Mouse (Mus musculus) mature B cell (primary cell): ENCODE results near the gene Fhod1.

Experiments used
- in situ Hi-C: fragments of 300-500 bp; cut with MboI; formaldehyde crosslinking; loops from 2 replicates; pipeline ENCODE4 v1.14.3; 2019

Fhod1 gene

GRCm38 (mm10) chr8:105318662-105319190 lies 29.0 kb downstream of the Fhod1 start:
- in situ Hi-C loops: no loop called here

- in situ Hi-C loops: no loop called here
These were observed 29.8 kb downstream of the Fhod1 start for GRCm38 (mm10) chr8:105317941-105318340.

GRCm38 (mm10) chr8:105315073-105315769 lies 32.5 kb downstream of the Fhod1 start:
- in situ Hi-C loops: no loop called here

- in situ Hi-C loops: no loop called here
These were observed 33.9 kb downstream of the Fhod1 start for GRCm38 (mm10) chr8:105313622-105314402.

GRCm38 (mm10) chr8:105312891-105313481 lies 34.8 kb downstream of the Fhod1 start:
- in situ Hi-C loops: no loop called here

GRCm38 (mm10) chr8:105311718-105312117 lies 36.0 kb downstream of the Fhod1 start:
- in situ Hi-C loops: no loop called here

GRCm38 (mm10) chr8:105310118-105310517 lies 37.6 kb downstream of the Fhod1 start:
- in situ Hi-C loops: no loop called here

- in situ Hi-C loops: no loop called here
These were observed 38.5 kb downstream of the Fhod1 start for GRCm38 (mm10) chr8:105309142-105309847.

- in situ Hi-C loops: no loop called here
These were observed 39.3 kb downstream of the Fhod1 start for GRCm38 (mm10) chr8:105308428-105308827.

- in situ Hi-C loops: no loop called here
These were observed 40.1 kb downstream of the Fhod1 start for GRCm38 (mm10) chr8:105307670-105308069.

- in situ Hi-C loops: no loop called here
These were observed 41.5 kb downstream of the Fhod1 start for GRCm38 (mm10) chr8:105306146-105306691.

- in situ Hi-C loops: no loop called here
These were observed 42.3 kb downstream of the Fhod1 start, which contains the start of gene Elmo3 for GRCm38 (mm10) chr8:105305211-105306145. TSS of gene Elmo3 (plus strand) at chr8:105305601.

- in situ Hi-C loops: no loop called here
These were observed 43.2 kb downstream of the Fhod1 start for GRCm38 (mm10) chr8:105304325-105305210.

- in situ Hi-C loops: no loop called here
These were observed 43.9 kb downstream of the Fhod1 start for GRCm38 (mm10) chr8:105303874-105304273.

- in situ Hi-C loops: no loop called here
These were observed 44.4 kb downstream of the Fhod1 start for GRCm38 (mm10) chr8:105303396-105303795.

- in situ Hi-C loops: no loop called here
These were observed 47.8 kb downstream of the Fhod1 start for GRCm38 (mm10) chr8:105299962-105300361.

- in situ Hi-C loops: no loop called here
These were observed 49.2 kb downstream of the Fhod1 start for GRCm38 (mm10) chr8:105298351-105299252.

- in situ Hi-C loops: no loop called here
These were observed 50.1 kb downstream of the Fhod1 start, which contains the start of gene E2f4 for GRCm38 (mm10) chr8:105297511-105298192. TSS of gene E2f4 (plus strand) at chr8:105297663.
